Mouse (Mus musculus): ENCODE measurements around the gene Angpt4. TPM values are rescaled to one million over a fixed set of nuclear protein-coding genes. Genes with fewer than 3 reads are reported as not detected.
A peak's percentile ranks its signal among the peaks of the same experiment; 100 is the strongest.

Gene Angpt4
- polyA plus RNA-seq, 1 experiment from 2014 or later, result 1.5 TPM

GRCm38 (mm10) chr2:151961284-151962196 is 50.5 kb downstream of the Angpt4 start:
- DNase-seq (ENCODE audit: low spot score), result no peak

GRCm38 (mm10) chr2:151962474-151962873 is 51.5 kb downstream of the Angpt4 start:
- no peak for DNase-seq (ENCODE audit: low spot score)

GRCm38 (mm10) chr2:151963319-151963718 is 52.3 kb downstream of the Angpt4 start:
- DNase-seq (ENCODE audit: low spot score), result no peak

- DNase-seq (ENCODE audit: low spot score), result no peak
These were observed 53.0 kb downstream of the Angpt4 start for GRCm38 (mm10) chr2:151964052-151964451.

- no peak for DNase-seq (ENCODE audit: low spot score)
These were observed 56.3 kb downstream of the Angpt4 start for GRCm38 (mm10) chr2:151967176-151967750.

GRCm38 (mm10) chr2:151967792-151968191 is 56.8 kb downstream of the Angpt4 start:
- DNase-seq (ENCODE audit: low spot score), result no peak

- DNase-seq (ENCODE audit: low spot score), result no peak
These were observed 57.4 kb downstream of the Angpt4 start for GRCm38 (mm10) chr2:151968451-151968850.

GRCm38 (mm10) chr2:151968986-151969385 is 58.0 kb downstream of the Angpt4 start:
- DNase-seq (ENCODE audit: low spot score), result no peak

GRCm38 (mm10) chr2:151969396-151969795 is 58.4 kb downstream of the Angpt4 start:
- DNase-seq (ENCODE audit: low spot score), result no peak

- DNase-seq (ENCODE audit: low spot score), result peak; percentile 90
These were observed 59.5 kb downstream of the Angpt4 start for GRCm38 (mm10) chr2:151970191-151971172.

GRCm38 (mm10) chr2:151971748-151972147 is 60.7 kb downstream of the Angpt4 start:
- DNase-seq (ENCODE audit: low spot score), result no peak

GRCm38 (mm10) chr2:151972880-151973594 is 62.0 kb downstream of the Angpt4 start:
- peak; percentile 81 for DNase-seq (ENCODE audit: low spot score)

- peak; percentile 41 for DNase-seq (ENCODE audit: low spot score)
These were observed 62.9 kb downstream of the Angpt4 start for GRCm38 (mm10) chr2:151973595-151974562.

GRCm38 (mm10) chr2:151975295-151975694 is 64.3 kb downstream of the Angpt4 start:
- no peak for DNase-seq (ENCODE audit: low spot score)

- DNase-seq (ENCODE audit: low spot score), result no peak
These were observed 65.1 kb downstream of the Angpt4 start for GRCm38 (mm10) chr2:151976067-151976466.

- no peak for DNase-seq (ENCODE audit: low spot score)
These were observed 66.9 kb downstream of the Angpt4 start for GRCm38 (mm10) chr2:151977689-151978440.

- no peak for DNase-seq (ENCODE audit: low spot score)
These were observed 67.5 kb downstream of the Angpt4 start for GRCm38 (mm10) chr2:151978494-151978893.

- DNase-seq (ENCODE audit: low spot score), result peak; percentile 84
These were observed 68.7 kb downstream of the Angpt4 start, which contains the start of gene Fam110a for GRCm38 (mm10) chr2:151979470-151980354. TSS of gene Fam110a (minus strand) at chr2:151980219.

Measured in thymus, postnatal 0 days (tissue).